Mouse (Mus musculus): Measurements from ENCODE around the gene Gm20822. TPM values are rescaled to one million over a fixed set of nuclear protein-coding genes. Genes with fewer than 3 reads are reported as not detected.
"Not testable (repeated sequence)": the region's sequence is repeated elsewhere in the genome, so short reads cannot be mapped to it uniquely, and the experiment has no call there.

The Gm20822 gene
- total RNA-seq (2015) (not detected in 2 replicates), total RNA-seq (2017) (not detected in 2 replicates)

GRCm38 (mm10) chrY:15884671-15885070 is at the start of gene Gm20822:
Gm20822 (minus strand) TSS chrY:15884771.
- ATAC-seq (ENCODE audit: poor library complexity, severe bottlenecking) = not testable (repeated sequence)

Measured in megakaryocyte, adult 5-6 weeks (primary cell).